Mouse (Mus musculus): ENCODE measurements at regions not wholly inside any gene's neighbourhood (a gene's known extent, or its start where the extent isn't known, plus 50 kb on each side); places are given as distances from the start of the nearest gene placed in this dataset.

- no peak for DNase-seq (ENCODE audit: low spot score in 2 of 2)
Observed at GRCm38 (mm10) chr9:23535872-23536271, 313.0 kb downstream of the Bmper start.

DNA sequence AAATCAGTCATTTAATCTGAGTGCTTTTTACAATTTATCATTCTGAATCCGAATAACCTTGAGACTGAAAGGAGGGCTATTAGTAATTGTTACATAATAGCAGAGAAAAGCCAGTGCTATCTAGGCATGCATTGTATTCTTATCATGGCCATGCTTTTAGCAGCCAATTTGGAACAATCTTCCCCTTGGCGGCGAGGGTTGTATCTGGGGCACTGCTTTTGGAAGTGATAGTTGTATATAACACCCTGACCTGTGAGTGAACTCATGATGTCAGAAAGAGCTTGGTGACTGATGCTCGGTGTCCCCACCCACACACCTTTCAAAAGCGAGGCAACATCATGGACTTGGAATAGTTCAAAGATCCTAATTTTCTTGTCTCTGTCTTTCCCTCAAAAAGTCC, 315.2 kb downstream of the Bmper start:
- peak; percentile 0 to 7 for DNase-seq (ENCODE audit: low spot score in 2 of 2)

DNA sequence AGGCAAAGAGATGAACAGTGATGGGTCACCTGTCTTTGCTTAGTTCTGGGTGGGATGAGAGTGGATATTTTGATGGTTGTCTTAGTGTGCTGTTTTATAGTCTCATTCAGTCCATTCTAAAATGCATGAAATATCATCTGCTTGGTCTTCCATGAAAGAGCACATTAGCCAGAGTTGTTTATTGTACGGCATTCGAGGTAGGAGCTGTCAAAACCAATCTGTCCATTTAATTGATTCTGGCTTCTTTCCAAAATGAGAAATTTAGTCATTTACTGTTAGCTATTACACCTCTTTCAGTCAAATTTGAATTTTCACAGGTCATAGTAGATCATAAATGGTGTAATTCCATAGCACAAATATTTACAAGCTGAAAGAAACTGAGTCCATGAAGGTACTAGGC, 328.8 kb downstream of the Bmper start:
- no peak for DNase-seq (ENCODE audit: low spot score in 2 of 2)

DNA sequence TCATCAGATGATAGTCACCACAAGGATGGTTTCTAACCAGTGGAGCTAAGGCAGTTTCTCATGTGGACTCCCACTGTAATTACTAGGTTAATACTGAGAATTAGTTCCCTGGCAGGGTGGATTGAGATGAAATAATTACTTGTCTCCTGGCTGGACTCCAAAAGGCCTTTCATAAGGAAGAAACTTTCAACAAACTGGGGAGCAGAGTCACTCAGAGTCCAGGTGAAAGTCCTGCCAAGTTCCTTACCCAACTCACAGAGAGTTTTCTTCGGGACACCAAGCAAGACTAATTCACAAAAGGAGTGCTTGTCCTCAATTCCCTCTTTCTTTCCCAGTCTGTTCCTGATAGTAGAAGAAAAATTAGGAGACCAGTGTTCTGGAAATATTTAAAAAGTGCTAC, 330.9 kb downstream of the Bmper start:
- DNase-seq (ENCODE audit: low spot score in 2 of 2): peak in 1 of 2 experiments; percentile 2

- no peak for DNase-seq (ENCODE audit: low spot score in 2 of 2)
Observed at GRCm38 (mm10) chr9:23557601-23558000, 334.7 kb downstream of the Bmper start.

GRCm38 (mm10) chr9:23561924-23562323, 339.0 kb downstream of the Bmper start:
- no peak for DNase-seq (ENCODE audit: low spot score in 2 of 2)

DNA sequence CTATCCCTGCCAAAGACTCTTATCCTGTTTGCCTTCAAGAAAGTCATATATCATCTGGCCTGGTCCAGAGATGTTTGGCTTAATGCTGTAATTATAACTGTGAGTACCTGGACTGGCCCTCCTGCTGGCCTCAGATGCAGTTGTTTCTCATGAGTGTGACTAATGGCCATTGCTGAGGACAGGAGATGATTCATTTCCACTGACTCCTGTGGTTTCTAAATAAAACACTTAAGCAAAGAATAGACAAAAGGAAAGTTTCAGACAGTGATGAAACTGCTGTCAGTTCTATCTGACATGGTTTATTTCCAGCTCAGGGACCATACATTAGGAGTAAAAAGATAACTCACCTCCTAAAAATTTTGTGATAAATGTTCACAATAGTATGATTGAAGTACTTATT, 344.2 kb downstream of the Bmper start:
- DNase-seq (ENCODE audit: low spot score in 2 of 2): no peak

- peak in 1 of 2 experiments; percentile 20 for DNase-seq (ENCODE audit: low spot score in 2 of 2)
Observed at GRCm38 (mm10) chr9:23570150-23570549, 347.3 kb downstream of the Bmper start.

GRCm38 (mm10) chr9:23576314-23576713, 353.4 kb downstream of the Bmper start:
- no peak for DNase-seq (ENCODE audit: low spot score in 2 of 2)

- peak; percentile 16 to 22 for DNase-seq (ENCODE audit: low spot score in 2 of 2)
Observed at GRCm38 (mm10) chr9:23580155-23580554, 357.3 kb downstream of the Bmper start.

- peak; percentile 75 to 79 for DNase-seq (ENCODE audit: low spot score in 2 of 2)
Observed at GRCm38 (mm10) chr9:23581039-23581606, 358.2 kb downstream of the Bmper start.

- no peak for DNase-seq (ENCODE audit: low spot score in 2 of 2)
Observed at GRCm38 (mm10) chr9:23584561-23584960, 361.7 kb downstream of the Bmper start.

DNA sequence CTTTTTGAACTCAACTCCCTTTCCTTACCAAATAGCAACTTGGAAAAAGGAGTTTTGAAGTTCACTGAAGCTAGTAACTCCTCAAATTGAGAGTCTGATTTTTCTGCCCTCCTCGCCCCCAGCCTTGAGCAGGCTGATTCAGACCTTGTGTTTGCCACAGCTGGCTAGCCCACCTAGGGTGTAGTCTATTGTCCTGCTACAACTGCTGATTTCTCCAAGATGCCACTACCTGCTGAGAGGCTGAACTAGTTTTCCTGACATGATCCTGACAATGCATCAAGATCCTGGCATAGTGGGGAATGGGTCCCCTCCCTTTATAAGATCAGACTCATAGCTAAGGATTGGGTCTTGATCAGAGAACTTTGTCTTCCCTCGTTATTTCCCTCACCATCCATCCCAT, 366.1 kb downstream of the Bmper start:
- DNase-seq (ENCODE audit: low spot score in 2 of 2): no peak

DNA sequence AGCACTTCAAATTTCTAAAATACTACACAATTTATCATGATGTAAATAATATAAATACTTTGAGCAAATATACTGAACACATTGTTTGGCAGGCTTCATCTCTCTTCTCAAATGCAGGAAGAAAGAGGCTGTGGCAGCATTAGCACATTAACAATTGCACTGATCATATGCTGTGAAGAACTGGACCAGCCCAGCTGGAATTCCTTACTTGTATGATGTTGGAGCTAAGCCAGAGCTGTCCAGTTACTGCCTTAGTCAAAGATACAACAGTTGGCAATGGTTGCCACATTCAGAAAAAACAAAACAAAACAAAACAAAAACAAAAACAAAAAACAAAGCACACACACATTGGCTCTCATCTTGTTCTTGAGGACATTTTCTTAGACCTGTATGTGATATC, 369.0 kb downstream of the Bmper start:
- DNase-seq (ENCODE audit: low spot score in 2 of 2): no peak

DNA sequence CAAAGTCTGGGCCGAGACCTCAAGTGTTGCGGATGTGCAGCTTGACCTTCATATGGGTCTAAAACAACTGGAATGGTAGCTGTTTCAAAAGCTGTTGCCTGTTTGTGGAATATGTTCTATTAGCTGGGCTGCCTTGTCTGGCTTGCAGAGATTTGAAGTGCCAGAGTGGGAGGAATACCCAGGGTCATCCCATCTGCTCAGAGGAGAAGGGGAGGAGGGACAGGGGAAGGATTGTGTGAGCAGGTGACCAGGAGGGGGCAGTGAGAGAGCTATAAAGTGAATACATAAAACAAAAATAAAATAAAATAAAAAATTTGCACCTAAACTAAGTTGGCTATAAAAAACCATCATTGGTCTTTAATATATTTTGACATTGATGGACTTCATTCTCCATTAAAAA, 377.7 kb downstream of the Bmper start:
- DNase-seq (ENCODE audit: low spot score in 2 of 2): no peak
